Mouse (Mus musculus): ENCODE results near the gene Pde4d.

The Pde4d gene

GRCm38 (mm10) chr13:108599186-108599900 is 149.6 kb downstream of the Pde4d start:
- DNase-seq (ENCODE audit: low spot score), result no peak

- DNase-seq (ENCODE audit: low spot score), result no peak
Observed at GRCm38 (mm10) chr13:108601021-108601420, 151.3 kb downstream of the Pde4d start.

GRCm38 (mm10) chr13:108603502-108603901 is 153.8 kb downstream of the Pde4d start:
- no peak for DNase-seq (ENCODE audit: low spot score)

- DNase-seq (ENCODE audit: low spot score), result no peak
Observed at GRCm38 (mm10) chr13:108604213-108604612, 154.5 kb downstream of the Pde4d start.

GRCm38 (mm10) chr13:108618207-108618606 is 168.5 kb downstream of the Pde4d start:
- no peak for DNase-seq (ENCODE audit: low spot score)

- no peak for DNase-seq (ENCODE audit: low spot score)
Observed at GRCm38 (mm10) chr13:108622681-108623080, 172.9 kb downstream of the Pde4d start.

- DNase-seq (ENCODE audit: low spot score), result no peak
Observed at GRCm38 (mm10) chr13:108623929-108624328, 174.2 kb downstream of the Pde4d start.

- DNase-seq (ENCODE audit: low spot score), result no peak
Observed at GRCm38 (mm10) chr13:108626166-108626565, 176.4 kb downstream of the Pde4d start.

- no peak for DNase-seq (ENCODE audit: low spot score)
Observed at GRCm38 (mm10) chr13:108628501-108628900, 178.8 kb downstream of the Pde4d start.

- no peak for DNase-seq (ENCODE audit: low spot score)
Observed at GRCm38 (mm10) chr13:108630576-108630975, 180.8 kb downstream of the Pde4d start.

- DNase-seq (ENCODE audit: low spot score), result no peak
Observed at GRCm38 (mm10) chr13:108631222-108631621, 181.5 kb downstream of the Pde4d start.

GRCm38 (mm10) chr13:108636526-108636925 is 186.8 kb downstream of the Pde4d start:
- no peak for DNase-seq (ENCODE audit: low spot score)

- no peak for DNase-seq (ENCODE audit: low spot score)
Observed at GRCm38 (mm10) chr13:108642259-108642658, 192.5 kb downstream of the Pde4d start.

- DNase-seq (ENCODE audit: low spot score), result no peak
Observed at GRCm38 (mm10) chr13:108646801-108647200, 197.1 kb downstream of the Pde4d start.

GRCm38 (mm10) chr13:108647239-108647638 is 197.5 kb downstream of the Pde4d start:
- DNase-seq (ENCODE audit: low spot score), result no peak

GRCm38 (mm10) chr13:108654026-108654723 is 204.4 kb downstream of the Pde4d start:
- no peak for DNase-seq (ENCODE audit: low spot score)

- no peak for DNase-seq (ENCODE audit: low spot score)
Observed at GRCm38 (mm10) chr13:108666579-108666978, 216.8 kb downstream of the Pde4d start.

GRCm38 (mm10) chr13:108667077-108667476 is 217.3 kb downstream of the Pde4d start:
- no peak for DNase-seq (ENCODE audit: low spot score)

GRCm38 (mm10) chr13:108677056-108677455 is 227.3 kb downstream of the Pde4d start:
- DNase-seq (ENCODE audit: low spot score), result no peak

GRCm38 (mm10) chr13:108683018-108683417 is 233.3 kb downstream of the Pde4d start:
- no peak for DNase-seq (ENCODE audit: low spot score)

- no peak for DNase-seq (ENCODE audit: low spot score)
Observed at GRCm38 (mm10) chr13:108685817-108686216, 236.1 kb downstream of the Pde4d start.

- DNase-seq (ENCODE audit: low spot score), result no peak
Observed at GRCm38 (mm10) chr13:108686262-108686661, 236.5 kb downstream of the Pde4d start.

- peak; percentile 15 for DNase-seq (ENCODE audit: low spot score)
Observed at GRCm38 (mm10) chr13:108686807-108687206, 237.1 kb downstream of the Pde4d start.
